ENCODE assay signal across 11 mouse cellular contexts in genomic region chr6:37215655-37216054, GRCm38 (mm10).
DNase-seq lines count a peak whose midpoint lies in the region; ATAC-seq and TF ChIP-seq lines count a peak whose summit lies in the region.
"Had no signal": no experiment of that assay in that cellular context is flagged by ENCODE, and none has a peak within 500 bp of the region (broad histone marks: within the 10 kb centered on the region; RNA-seq: fewer than 3 reads in every experiment).

No protein-coding gene starts in this region.

- H3K4me3 ChIP-seq in heart, embryonic 10.5 days: no peak overlapping the region
- no peak overlapping the region for H3K4me3 ChIP-seq in heart, adult 2 months
- no peak overlapping the region for H3K4me3 ChIP-seq in neural tube, embryonic 15.5 days (replicated peaks)
- H3K4me3 ChIP-seq in forebrain, embryonic 15.5 days: no peak overlapping the region

- DNase-seq in heart, embryonic 10.5 days (ENCODE audit: low spot score): no peak
- DNase-seq in heart, adult 2 months: no peak
- no peak for DNase-seq in neural tube, embryonic 10.5 days (ENCODE audit: extremely low spot score, low spot score)
- no peak for DNase-seq in gastrocnemius, postnatal 10 days
- DNase-seq in embryo, embryonic 9.5 days (ENCODE audit: extremely low spot score): no peak
- DNase-seq in embryo, embryonic 11 days: no peak
- DNase-seq: kidney, postnatal 14 days; lung, adult 18-20 months; thymus, postnatal 4 days had no signal

- no peak overlapping the region for H3K9ac ChIP-seq in heart, adult 2 months (ENCODE audit: low read depth, low read length)
- no peak overlapping the region for H3K9ac ChIP-seq in neural tube, embryonic 15.5 days (replicated peaks)
- no peak overlapping the region for H3K9ac ChIP-seq in forebrain, embryonic 15.5 days (replicated peaks)

- H3K9me3 ChIP-seq in heart, embryonic 10.5 days: no peaks in the 10 kb centered on the region
- no peaks in the 10 kb centered on the region for H3K9me3 ChIP-seq in neural tube, embryonic 15.5 days (replicated peaks)
- H3K9me3 ChIP-seq in forebrain, embryonic 15.5 days: no peaks in the 10 kb centered on the region

- H3K27ac ChIP-seq in heart, embryonic 10.5 days: peak overlapping the region; percentile 83
- H3K27ac ChIP-seq in heart, adult 2 months: no peak overlapping the region
- peak overlapping the region; percentile 63 for H3K27ac ChIP-seq in neural tube, embryonic 15.5 days (replicated peaks)
- H3K27ac ChIP-seq in forebrain, embryonic 15.5 days (replicated peaks): peak overlapping the region; percentile 67

- intact Hi-C loops in heart, adult 2 months (cut with DNase I): no loop called here

- peaks cover 51% of the 10 kb centered on the region for H3K4me1 ChIP-seq in heart, embryonic 10.5 days
- no peaks in the 10 kb centered on the region for H3K4me1 ChIP-seq in heart, adult 2 months (ENCODE audit: control insufficient read depth, insufficient read depth, low read length)
- peaks cover 41% of the 10 kb centered on the region for H3K4me1 ChIP-seq in neural tube, embryonic 15.5 days
- H3K4me1 ChIP-seq in forebrain, embryonic 15.5 days: peaks cover 35% of the 10 kb centered on the region

- 12% methylated on average over 10 of the region's 10 CpGs for WGBS in heart, embryonic 10.5 days
- WGBS in heart, adult 2 months: 26% methylated on average over 10 of the region's 10 CpGs
- 51% methylated on average over 10 of the region's 10 CpGs for WGBS in neural tube, embryonic 15.5 days
- 29% methylated on average over 10 of the region's 10 CpGs for WGBS in forebrain, embryonic 15.5 days

- H3K36me3 ChIP-seq in heart, embryonic 10.5 days: no peaks in the 10 kb centered on the region
- H3K36me3 ChIP-seq in heart, adult 2 months (ENCODE audit: control insufficient read depth, insufficient read depth, low read length): no peaks in the 10 kb centered on the region
- no peaks in the 10 kb centered on the region for H3K36me3 ChIP-seq in neural tube, embryonic 15.5 days
- no peaks in the 10 kb centered on the region for H3K36me3 ChIP-seq in forebrain, embryonic 15.5 days

- no peaks in the 10 kb centered on the region for H3K79me2 ChIP-seq in heart, adult 2 months (replicated peaks; ENCODE audit: control insufficient read depth, insufficient read depth, low read length)

- no peak for TF ChIP-seq CTCF in heart, adult 2 months (IDR thresholded peaks at IDR 0.05)

- TF ChIP-seq EP300 in heart, adult 2 months (IDR thresholded peaks at IDR 0.05; ENCODE audit: insufficient read depth, low read depth, low read length): no peak

- TF ChIP-seq POLR2A in heart, adult 2 months (IDR thresholded peaks at IDR 0.05; ENCODE audit: insufficient read depth, low read depth, low read length): no peak

- no peak for ATAC-seq in neural tube, embryonic 15.5 days (ENCODE audit: low FRiP score)
- no peak for ATAC-seq in forebrain, embryonic 15.5 days (replicated peaks)

- H3K4me2 ChIP-seq in neural tube, embryonic 15.5 days: no peak overlapping the region
- no peak overlapping the region for H3K4me2 ChIP-seq in forebrain, embryonic 15.5 days (replicated peaks)

- no peaks in the 10 kb centered on the region for H3K27me3 ChIP-seq in heart, embryonic 10.5 days (ENCODE audit: insufficient read depth, poor library complexity, severe bottlenecking)
- no peaks in the 10 kb centered on the region for H3K27me3 ChIP-seq in heart, adult 2 months (ENCODE audit: control insufficient read depth, insufficient read depth, low read length)
- no peaks in the 10 kb centered on the region for H3K27me3 ChIP-seq in neural tube, embryonic 15.5 days (replicated peaks)
- H3K27me3 ChIP-seq in forebrain, embryonic 15.5 days: no peaks in the 10 kb centered on the region
